Mouse (Mus musculus) testis, adult 2 months (tissue): Measurements from ENCODE around the gene Alox12e. TPM values are rescaled to one million over a fixed set of nuclear protein-coding genes. Genes with fewer than 3 reads are reported as not detected.

Experiments used
- H3K27ac ChIP-seq: fragments of 200-500 bp; 2 replicates; pipeline ENCODE4 v1.5.1; 2012; ENCODE audit warnings: low read depth, low read length; ENCODE audit not compliant: control insufficient read depth, insufficient read depth
- H3K27me3 ChIP-seq: fragments of 200-500 bp; 2 replicates; pipeline ENCODE4 v1.6.1; 2012; ENCODE audit warnings: mild to moderate bottlenecking, low read length, moderate library complexity; ENCODE audit not compliant: control insufficient read depth, insufficient read depth
- H3K36me3 ChIP-seq: fragments of 200-500 bp; 2 replicates; pipeline ENCODE4 v1.6.1; 2012; ENCODE audit warnings: mild to moderate bottlenecking, low read length; ENCODE audit not compliant: control insufficient read depth, insufficient read depth
- H3K4me1 ChIP-seq: fragments of 200-500 bp; 2 replicates; pipeline ENCODE4 v1.6.1; 2012; ENCODE audit warnings: low read length; ENCODE audit not compliant: control insufficient read depth, insufficient read depth
- H3K4me3 ChIP-seq: fragments of 200-500 bp; 2 replicates; pipeline ENCODE4 v1.5.1; 2012; ENCODE audit warnings: low read depth, mild to moderate bottlenecking, low read length, moderate library complexity, mixed read lengths; ENCODE audit not compliant: control insufficient read depth
- CTCF ChIP-seq: fragments of 200-500 bp; IDR thresholded peaks from 2 replicates; pipeline ENCODE4 v1.5.1; 2012; ENCODE audit warnings: low read depth, mild to moderate bottlenecking, inconsistent platforms, low read length, moderate library complexity; ENCODE audit not compliant: control insufficient read depth, insufficient read depth, insufficient replicate concordance
- POLR2A ChIP-seq: fragments of 200-500 bp; IDR thresholded peaks from 2 replicates; pipeline ENCODE4 v1.6.1; 2012; ENCODE audit warnings: low read depth, mild to moderate bottlenecking, inconsistent platforms, low read length, moderate library complexity; ENCODE audit not compliant: control insufficient read depth
- polyA plus RNA-seq: library from polyadenylated mRNA; depleted of rRNA; stranded (reverse); fragments of >200 nt; gene quantifications from 2 replicates; pipeline ENCODE4 v1.2.3, GENCODE M21; 2012

The Alox12e gene
- polyA plus RNA-seq, 1 experiment = not detected

DNA sequence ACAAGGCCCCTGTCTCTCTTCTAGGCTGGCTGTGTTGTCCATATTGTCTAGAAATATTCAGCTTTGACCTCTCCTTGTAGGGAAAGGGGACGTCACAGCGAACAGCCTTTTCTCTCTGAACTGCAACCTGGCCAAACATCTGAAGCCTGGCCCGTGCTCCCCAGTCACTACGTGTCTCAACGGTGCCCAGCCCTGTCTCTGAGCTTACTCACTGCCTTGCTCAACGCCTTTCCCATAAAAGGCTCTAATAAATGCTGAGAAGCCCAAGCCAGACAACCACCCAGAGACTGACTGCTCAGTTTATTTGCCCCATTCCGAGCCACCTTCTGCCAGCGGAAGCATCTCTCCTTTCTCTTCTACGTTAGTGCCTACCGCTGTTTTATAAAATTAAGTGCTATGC lies 34.3 kb downstream of the Alox12e start:
- Histone ChIP-seq H3K4me3 (no peak overlapping the region), H3K4me1 (peaks cover 6% of the 10 kb centered on the region), H3K27me3 (no peaks in the 10 kb centered on the region), H3K27ac (no peak overlapping the region), H3K36me3 (no peaks in the 10 kb centered on the region)
- no peak for TF ChIP-seq POLR2A
- TF ChIP-seq CTCF = no peak

DNA sequence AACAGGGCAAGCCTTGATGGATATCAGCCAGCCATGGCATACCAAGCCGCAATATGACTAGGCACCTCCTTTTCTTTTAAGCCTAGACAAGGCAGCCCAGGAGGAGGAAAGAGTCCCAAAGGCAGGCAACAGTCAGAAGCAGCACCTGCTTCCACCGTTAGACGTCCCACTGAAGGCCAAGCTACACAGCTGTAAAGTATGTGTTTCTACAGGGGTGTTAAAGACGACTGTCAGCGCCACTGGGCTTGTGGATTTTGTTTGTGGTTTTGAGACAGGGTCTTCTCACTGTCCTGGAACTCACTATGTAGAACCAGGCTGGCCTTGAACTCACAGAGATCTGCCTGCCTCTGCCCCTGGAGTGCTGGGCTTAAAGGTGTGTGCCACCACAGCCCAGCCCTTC lies 36.7 kb downstream of the Alox12e start:
- Histone ChIP-seq H3K27me3 (no peaks in the 10 kb centered on the region), H3K27ac (no peak overlapping the region), H3K4me1 (peaks cover 3% of the 10 kb centered on the region), H3K36me3 (no peaks in the 10 kb centered on the region), H3K4me3 (no peak overlapping the region)
- TF ChIP-seq POLR2A = no peak

DNA sequence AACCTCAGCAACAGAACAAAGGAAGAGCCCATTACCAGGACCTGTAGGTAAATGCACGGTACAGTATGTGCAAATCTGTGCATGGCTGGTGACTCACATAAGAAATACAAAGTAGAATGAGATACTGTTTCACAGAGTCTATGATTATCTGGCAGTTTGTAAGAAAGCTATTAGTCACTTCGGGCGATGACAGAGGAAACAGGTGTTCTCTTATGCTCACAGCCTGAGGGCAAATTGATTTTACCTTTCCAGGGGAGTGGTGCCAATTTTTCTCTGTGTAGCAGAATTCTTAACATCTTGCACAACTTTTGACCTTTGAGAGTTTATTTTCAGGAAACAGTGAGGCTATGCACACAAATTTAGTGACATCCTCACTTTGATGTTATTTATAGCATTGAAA lies 37.7 kb downstream of the Alox12e start:
- Histone ChIP-seq H3K4me3 (no peak overlapping the region), H3K27me3 (no peaks in the 10 kb centered on the region), H3K36me3 (no peaks in the 10 kb centered on the region), H3K27ac (no peak overlapping the region), H3K4me1 (no peaks in the 10 kb centered on the region; the same call in 1 of the 2 replicates)
- TF ChIP-seq CTCF = no peak
- no peak for TF ChIP-seq POLR2A

DNA sequence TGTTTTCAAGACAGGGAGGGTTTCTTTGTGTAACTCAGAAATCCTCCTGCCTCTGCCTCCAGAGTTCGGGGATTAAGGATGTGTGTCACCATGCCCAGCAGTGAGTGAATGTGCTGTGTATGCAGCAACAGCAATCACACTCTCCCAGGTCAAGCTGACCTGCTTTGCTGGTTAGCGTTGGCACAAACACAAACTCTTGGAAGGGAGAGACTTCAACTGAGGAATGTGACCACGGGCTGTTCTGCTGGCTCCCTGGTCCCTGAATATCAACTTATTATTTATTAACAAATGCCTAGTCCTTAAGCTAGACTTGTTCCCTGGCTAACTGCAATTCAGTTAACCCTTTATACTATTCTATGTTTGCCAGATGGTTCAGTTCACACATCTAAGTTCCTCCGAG lies 38.8 kb downstream of the Alox12e start:
- no peaks in the 10 kb centered on the region for H3K36me3 ChIP-seq
- H3K27ac ChIP-seq = no peak overlapping the region
- H3K27me3 ChIP-seq = no peaks in the 10 kb centered on the region
- H3K4me3 ChIP-seq = no peak overlapping the region
- TF ChIP-seq POLR2A = no peak
- no peak for TF ChIP-seq CTCF
- H3K4me1 ChIP-seq = no peaks in the 10 kb centered on the region

DNA sequence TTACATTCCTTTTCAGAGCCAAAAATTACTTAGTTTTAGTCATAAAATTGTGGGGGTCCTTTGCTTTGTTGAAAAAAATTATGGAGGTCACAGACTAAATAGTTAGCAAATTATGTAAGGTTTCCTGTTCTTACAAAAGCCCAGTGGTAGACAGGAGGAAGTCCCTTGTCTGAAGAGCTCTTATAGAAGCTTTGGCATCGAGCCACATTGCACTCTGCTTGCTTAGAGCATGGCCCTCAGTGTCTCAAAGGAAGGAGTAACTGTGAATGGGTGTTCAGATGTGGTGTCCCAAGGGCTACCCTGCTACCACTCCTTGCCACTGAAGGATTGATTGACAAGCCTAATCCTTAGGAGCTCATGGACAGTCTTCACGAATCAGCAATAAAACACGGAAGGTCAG lies 42.0 kb downstream of the Alox12e start:
- no peaks in the 10 kb centered on the region for H3K36me3 ChIP-seq
- H3K4me1 ChIP-seq = no peaks in the 10 kb centered on the region
- no peaks in the 10 kb centered on the region for H3K27me3 ChIP-seq
- TF ChIP-seq POLR2A = no peak
- TF ChIP-seq CTCF = no peak
- no peak overlapping the region for H3K4me3 ChIP-seq
- H3K27ac ChIP-seq = no peak overlapping the region

DNA sequence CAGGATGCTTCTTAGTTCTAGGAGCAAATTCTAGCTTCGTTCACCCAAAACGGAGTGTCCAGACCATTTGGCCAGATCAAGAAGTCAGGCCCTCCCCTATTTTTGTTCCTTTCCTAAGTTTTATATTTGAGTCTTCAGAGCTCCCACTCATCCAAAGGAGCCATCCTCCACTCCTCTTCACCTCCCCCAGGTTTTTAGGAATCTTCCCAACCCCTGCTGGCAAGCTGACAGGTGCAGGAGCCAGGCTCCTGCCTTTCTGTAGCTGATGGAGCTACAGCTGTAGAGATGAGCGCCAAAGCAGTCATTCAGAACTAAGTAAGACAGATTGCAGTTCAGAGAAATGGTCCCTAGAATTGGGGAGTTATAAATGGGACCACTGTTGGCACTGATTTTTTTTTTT lies 43.5 kb downstream of the Alox12e start:
- Histone ChIP-seq H3K4me1 (no peaks in the 10 kb centered on the region), H3K36me3 (no peaks in the 10 kb centered on the region), H3K27ac (no peak overlapping the region), H3K27me3 (no peaks in the 10 kb centered on the region), H3K4me3 (no peak overlapping the region)
- TF ChIP-seq CTCF (no peak), POLR2A (no peak)

DNA sequence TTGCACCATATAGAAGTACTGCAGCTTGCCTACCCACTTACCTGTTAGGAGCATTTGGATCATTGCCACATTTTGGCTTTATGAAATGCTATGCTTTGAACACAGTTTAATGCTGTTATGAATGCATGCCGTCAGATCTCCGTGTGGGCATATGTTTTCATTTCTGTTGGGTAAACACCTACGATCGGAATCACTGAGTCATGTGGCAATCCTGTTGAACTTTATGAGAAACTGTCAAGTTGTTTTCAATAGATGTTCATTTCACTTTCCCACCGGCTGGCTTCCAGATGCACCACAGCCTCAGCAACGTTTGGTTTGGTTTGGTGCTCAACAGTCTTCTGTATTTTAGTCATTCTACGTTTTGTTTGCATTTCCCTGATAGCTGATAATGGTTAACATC lies 50.8 kb downstream of the Alox12e start:
- no peak overlapping the region for H3K27ac ChIP-seq
- TF ChIP-seq CTCF = no peak
- H3K4me3 ChIP-seq = no peak overlapping the region
- H3K36me3 ChIP-seq = no peaks in the 10 kb centered on the region
- no peaks in the 10 kb centered on the region for H3K27me3 ChIP-seq
- H3K4me1 ChIP-seq = no peaks in the 10 kb centered on the region

DNA sequence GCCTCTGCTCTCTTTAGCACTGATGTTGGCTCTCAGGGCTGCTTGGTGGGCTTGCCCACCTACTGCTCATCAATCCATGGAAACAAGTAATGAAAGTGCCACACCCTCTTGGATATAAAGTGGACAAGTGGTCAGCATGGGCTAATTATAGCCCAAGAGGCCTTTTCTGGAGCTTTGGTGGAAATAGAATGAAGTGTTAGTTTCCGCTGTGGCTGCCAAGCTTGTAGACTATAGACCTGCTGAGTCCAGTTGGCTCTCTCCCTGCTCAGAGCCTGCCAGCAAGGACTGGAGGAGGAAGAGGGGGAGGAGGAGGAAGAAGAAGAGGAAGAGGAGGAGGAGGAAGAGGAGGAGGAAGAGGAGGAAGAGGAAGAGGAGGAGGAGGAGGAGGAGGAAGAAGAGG lies 56.0 kb downstream of the Alox12e start:
- Histone ChIP-seq H3K27ac (0 out of 2 replicates have a peak overlapping the region, but pooled peaks have one; percentile 49), H3K4me1 (no peaks in the 10 kb centered on the region), H3K4me3 (no peak overlapping the region), H3K27me3 (no peaks in the 10 kb centered on the region), H3K36me3 (no peaks in the 10 kb centered on the region)
- TF ChIP-seq CTCF (no peak), POLR2A (no peak)
